Mouse (Mus musculus) embryonic facial prominence, embryonic 11.5 days (tissue): ENCODE results near the gene Map4k3. TPM values are rescaled to one million over a fixed set of nuclear protein-coding genes. Genes with fewer than 3 reads are reported as not detected.

ENCODE experiments used
- ATAC-seq: fragments of 200-750 bp; cut with Nextera tagmentation; replicated peaks from 2 replicates; pipeline ENCODE4 v1.8.0; 2017; ENCODE audit warnings: low read depth; ENCODE audit not compliant: insufficient number of reproducible peaks, low FRiP score, low TSS enrichment
- DNase-seq: peaks from one replicate; pipeline ENCODE4 v3.0.0-alpha.2; 2015; ENCODE audit warnings: low spot score
- H3K27ac ChIP-seq: fragments of 300-500 bp; sonication (generic); replicated peaks from 2 replicates; pipeline ENCODE4 v1.5.1; 2014; ENCODE audit warnings: mild to moderate bottlenecking, low read depth, low read length, control low read depth
- H3K27me3 ChIP-seq: fragments of 300-500 bp; sonication (generic); 2 replicates; pipeline ENCODE4 v1.6.1; 2014; ENCODE audit warnings: mild to moderate bottlenecking, low read length, moderate library complexity, mixed read lengths; ENCODE audit not compliant: control insufficient read depth, insufficient read depth
- H3K36me3 ChIP-seq: fragments of 300-500 bp; sonication (generic); replicated peaks from 2 replicates; pipeline ENCODE4 v1.6.1; 2014; ENCODE audit warnings: low read depth, mild to moderate bottlenecking, low read length, moderate library complexity, mixed read lengths; ENCODE audit not compliant: control insufficient read depth, insufficient read depth
- H3K4me1 ChIP-seq: fragments of 300-500 bp; sonication (generic); 2 replicates; pipeline ENCODE4 v1.6.1; 2014; ENCODE audit warnings: low read length, mixed read lengths; ENCODE audit not compliant: control insufficient read depth, insufficient read depth
- H3K4me2 ChIP-seq: fragments of 300-500 bp; sonication (generic); 2 replicates; pipeline ENCODE4 v1.6.1; 2014; ENCODE audit warnings: low read depth, mild to moderate bottlenecking, control low read depth, low read length, moderate library complexity
- H3K4me3 ChIP-seq: fragments of 300-500 bp; sonication (generic); 2 replicates; pipeline ENCODE4 v1.5.1; 2014; ENCODE audit warnings: low read depth, low read length, control low read depth
- H3K9ac ChIP-seq: fragments of 300-500 bp; sonication (generic); replicated peaks from 2 replicates; pipeline ENCODE4 v1.6.1; 2014; ENCODE audit warnings: mild to moderate bottlenecking, control low read depth, low read length
- H3K9me3 ChIP-seq: fragments of 300-500 bp; sonication (generic); replicated peaks from 2 replicates; pipeline ENCODE4 v1.6.1; 2016; ENCODE audit warnings: mild to moderate bottlenecking, low read length, inconsistent platforms, mixed read lengths; ENCODE audit not compliant: control insufficient read depth
- WGBS: fragments of 180-500 bp; shearing (Covaris S2); extraction: QIAGEN DNeasy Blood & Tissue Kit; methylation state at CpG from one replicate; pipeline ENCODE4 v1.1.7; 2014; 5-methylcytosine and 5-hydroxymethylcytosine counted together
- polyA plus RNA-seq: library from polyadenylated mRNA; unstranded; fragments of >200 nt; fragmentation: Nextera tagmentation; extraction: Ambion mirVana; gene quantifications from 2 replicates; pipeline ENCODE4 v1.2.1, GENCODE M21; 2014

The Map4k3 gene
- polyA plus RNA-seq, 1 experiment from 2014 or later: 30.6 TPM

DNA sequence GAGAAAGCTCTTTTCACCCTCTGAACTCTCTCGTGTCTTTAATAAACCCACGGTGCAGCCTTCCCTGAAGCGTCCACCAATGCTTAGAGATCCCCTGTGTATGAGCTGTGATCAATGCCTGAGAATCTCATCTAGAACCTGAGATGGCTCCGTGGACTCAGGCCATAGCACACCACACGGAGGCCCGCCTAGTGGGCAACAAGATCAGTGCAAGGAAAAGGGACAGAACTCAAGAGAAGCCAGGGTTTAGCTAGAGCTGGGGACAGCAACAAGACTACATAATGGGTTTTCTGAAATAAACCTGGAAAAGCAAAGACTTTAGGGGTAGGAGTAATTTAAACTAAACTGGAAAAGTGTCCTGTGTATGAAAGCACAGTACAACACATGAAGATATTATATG lies 5.2 kb downstream of the Map4k3 start:
- Histone ChIP-seq H3K27me3 (no peaks in the 10 kb centered on the region), H3K36me3 (no peaks in the 10 kb centered on the region), H3K4me1 (peaks cover 3% of the 10 kb centered on the region), H3K9me3 (no peaks in the 10 kb centered on the region), H3K4me2 (no peak overlapping the region), H3K27ac (no peak overlapping the region), H3K4me3 (no peak overlapping the region), H3K9ac (no peak overlapping the region)
- DNase-seq: peak; percentile 20
- WGBS: 70% methylated on average over 6 of the region's 6 CpGs
- no peak for ATAC-seq

DNA sequence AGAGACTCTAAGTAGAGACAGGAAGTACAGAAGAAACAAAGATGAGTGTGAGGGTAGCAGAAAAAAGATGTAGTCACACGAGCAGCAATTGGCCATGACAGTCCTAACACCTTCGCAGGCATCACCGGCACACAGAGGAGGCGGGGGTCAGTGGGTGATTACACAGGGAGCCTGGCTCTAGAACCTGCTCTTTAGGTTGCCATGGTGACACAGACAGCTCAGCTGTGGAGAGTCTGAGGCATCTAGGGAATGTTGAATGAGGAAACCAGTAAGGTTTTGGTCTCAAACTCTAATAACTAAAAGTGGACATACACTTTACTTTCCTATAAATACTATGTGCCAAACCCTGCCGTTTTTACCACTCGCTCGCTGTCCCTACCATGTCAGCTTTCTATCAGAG lies 6.6 kb downstream of the Map4k3 start:
- Histone ChIP-seq H3K27ac (no peak overlapping the region), H3K4me3 (no peak overlapping the region), H3K4me2 (no peak overlapping the region), H3K9me3 (no peaks in the 10 kb centered on the region), H3K4me1 (peaks cover 3% of the 10 kb centered on the region), H3K9ac (no peak overlapping the region), H3K36me3 (no peaks in the 10 kb centered on the region), H3K27me3 (no peaks in the 10 kb centered on the region)
- ATAC-seq (no peak; the same call in 1 of the 2 replicates), DNase-seq (peak; percentile 22)
- 64% methylated on average over 7 of the region's 7 CpGs for WGBS

DNA sequence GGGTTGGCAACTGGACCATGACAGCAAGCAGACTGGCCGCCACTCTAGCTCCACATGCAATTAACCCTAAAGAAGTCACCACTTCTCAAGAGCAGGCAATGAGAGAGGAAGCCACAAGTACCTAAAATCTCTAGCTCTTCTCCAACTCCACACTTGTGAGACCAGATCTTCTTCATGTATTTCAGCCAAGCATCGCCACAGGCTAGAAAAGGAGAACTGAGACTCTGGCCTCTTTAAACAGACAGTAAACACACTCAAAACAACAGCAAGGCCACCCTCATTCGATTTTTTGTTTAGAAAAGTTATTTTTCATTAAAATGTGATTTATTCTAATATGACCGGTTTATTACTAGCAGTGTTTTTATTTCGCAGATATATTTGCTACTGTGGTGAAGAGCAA lies 9.0 kb downstream of the Map4k3 start:
- Histone ChIP-seq H3K27me3 (no peaks in the 10 kb centered on the region), H3K36me3 (no peaks in the 10 kb centered on the region), H3K9me3 (no peaks in the 10 kb centered on the region), H3K9ac (no peak overlapping the region), H3K4me1 (peaks cover 3% of the 10 kb centered on the region; the same call in 1 of the 2 replicates), H3K4me2 (no peak overlapping the region), H3K4me3 (no peak overlapping the region), H3K27ac (no peak overlapping the region)
- WGBS: 91% methylated on average over 5 of the region's 5 CpGs
- DNase-seq (no peak), ATAC-seq (no peak)

DNA sequence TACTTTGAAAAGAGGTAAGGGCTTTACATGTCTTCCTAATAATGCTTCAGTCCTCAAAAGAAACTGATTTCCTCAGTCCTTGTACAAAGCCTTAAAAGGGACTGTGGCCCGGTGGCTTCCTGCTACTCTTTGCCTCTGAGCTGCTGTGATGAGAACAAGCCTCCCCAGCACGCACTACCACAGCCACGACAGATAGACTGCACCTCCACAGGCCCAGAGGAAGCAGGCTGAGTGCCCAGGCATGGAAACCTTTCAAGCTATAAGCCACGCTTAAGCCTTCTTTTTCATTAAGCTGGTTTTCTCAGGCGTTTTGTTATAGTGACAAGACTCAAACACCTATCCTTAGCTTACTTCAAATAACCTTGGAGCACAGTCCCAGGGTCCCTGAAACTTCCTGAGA lies 10.0 kb downstream of the Map4k3 start:
- Histone ChIP-seq H3K36me3 (no peaks in the 10 kb centered on the region), H3K4me3 (no peak overlapping the region), H3K9ac (no peak overlapping the region), H3K4me1 (peaks cover 3% of the 10 kb centered on the region; the same call in 1 of the 2 replicates), H3K9me3 (no peaks in the 10 kb centered on the region), H3K27me3 (no peaks in the 10 kb centered on the region), H3K27ac (no peak overlapping the region), H3K4me2 (no peak overlapping the region)
- no peak for DNase-seq
- no peak for ATAC-seq
- 80% methylated on average over 5 of the region's 5 CpGs for WGBS

DNA sequence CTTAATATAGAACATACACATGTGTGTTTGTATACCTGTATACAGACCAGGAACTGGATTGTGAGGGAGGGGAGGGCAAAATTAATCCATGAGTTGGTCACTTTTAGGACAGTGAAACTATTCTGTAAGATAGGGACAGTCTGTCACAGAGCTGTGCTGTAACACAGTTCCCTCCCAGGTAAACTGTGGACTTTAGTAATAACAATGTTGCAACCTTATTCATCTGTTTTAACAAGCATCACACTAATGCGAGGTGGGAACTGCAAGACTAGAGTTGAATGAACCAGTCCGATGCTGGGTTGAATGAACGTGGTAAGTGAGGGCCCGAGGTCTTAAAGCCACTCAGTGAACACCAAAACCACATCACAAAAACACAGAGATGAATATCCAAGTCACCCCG lies 14.7 kb downstream of the Map4k3 start:
- no peak overlapping the region for H3K9ac ChIP-seq
- no peak overlapping the region for H3K27ac ChIP-seq
- DNase-seq: no peak
- no peak overlapping the region for H3K4me2 ChIP-seq
- no peaks in the 10 kb centered on the region for H3K9me3 ChIP-seq
- H3K4me1 ChIP-seq: peaks cover 6% of the 10 kb centered on the region; the same call in 1 of the 2 replicates
- ATAC-seq: no peak
- WGBS: 92% methylated on average over 5 of the region's 5 CpGs
- no peaks in the 10 kb centered on the region for H3K27me3 ChIP-seq
- no peaks in the 10 kb centered on the region for H3K36me3 ChIP-seq
- no peak overlapping the region for H3K4me3 ChIP-seq

DNA sequence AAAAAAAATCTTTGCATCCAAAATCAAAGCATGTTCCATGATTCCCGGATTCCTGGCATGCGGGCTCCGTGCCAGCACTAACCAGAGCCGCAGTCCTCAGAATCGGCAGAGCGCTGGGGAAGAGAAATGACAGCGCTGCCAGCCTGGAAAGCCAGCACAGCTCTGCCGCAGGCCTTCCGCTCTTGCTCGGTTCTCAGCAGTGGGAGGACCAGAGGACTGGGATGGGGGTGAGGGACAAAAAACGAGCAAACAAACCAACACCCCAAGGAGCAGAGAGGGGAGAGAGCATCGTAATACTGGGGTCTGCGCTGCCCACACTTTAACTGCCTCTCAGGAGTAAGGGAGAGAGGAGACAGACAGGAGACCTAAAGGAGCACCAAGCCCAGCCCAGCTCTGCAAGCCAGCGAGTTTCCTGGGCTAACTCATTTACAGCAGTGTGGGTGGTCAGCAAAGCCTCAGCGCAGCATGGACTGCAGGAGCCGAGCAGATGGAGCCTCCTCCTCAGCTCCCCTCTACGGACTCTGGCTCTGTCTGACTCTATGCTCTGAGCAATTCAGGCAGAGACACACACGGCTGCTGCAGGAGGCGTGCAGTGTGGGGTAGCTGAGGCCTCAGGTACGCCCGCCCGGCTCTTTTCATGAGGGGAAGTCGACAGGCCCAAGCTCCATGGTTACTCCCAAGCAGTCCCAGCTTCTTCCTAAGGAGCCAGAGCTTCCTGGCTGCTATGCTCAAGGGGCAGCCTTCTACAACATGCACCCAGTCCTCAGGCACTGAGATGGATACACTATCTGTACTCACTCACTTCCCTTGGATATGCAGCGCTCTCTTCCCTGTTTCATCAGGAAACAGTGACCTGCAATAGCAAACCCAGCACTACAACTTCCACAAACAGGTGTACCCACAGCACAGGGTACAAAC lies 18.1 kb downstream of the Map4k3 start:
- no peak overlapping the region for H3K4me3 ChIP-seq
- H3K36me3 ChIP-seq: no peaks in the 10 kb centered on the region

DNA sequence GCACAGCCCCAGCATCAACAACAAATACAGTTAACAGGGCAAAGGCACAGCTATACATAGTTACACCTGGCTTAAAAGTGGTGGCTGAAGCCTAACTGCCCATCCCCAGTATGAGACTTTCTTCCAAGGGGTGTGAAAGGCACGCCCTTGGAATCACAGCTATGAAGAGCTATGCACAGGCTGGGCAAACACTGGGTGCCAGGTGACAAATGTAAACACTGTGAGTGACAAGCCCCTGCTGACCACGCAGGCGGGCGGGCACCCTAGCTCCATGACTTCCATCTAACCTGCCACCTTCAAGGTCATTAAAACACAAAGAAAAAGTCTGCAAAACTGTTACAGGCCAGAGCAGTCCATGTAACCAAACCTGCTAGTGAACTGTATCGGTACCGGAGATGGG lies 19.5 kb downstream of the Map4k3 start:
- Histone ChIP-seq H3K4me2 (no peak overlapping the region), H3K9ac (no peak overlapping the region), H3K36me3 (no peaks in the 10 kb centered on the region), H3K4me3 (no peak overlapping the region), H3K4me1 (peaks cover 6% of the 10 kb centered on the region; the same call in 1 of the 2 replicates), H3K9me3 (no peaks in the 10 kb centered on the region), H3K27me3 (no peaks in the 10 kb centered on the region), H3K27ac (no peak overlapping the region)
- DNase-seq: no peak
- WGBS: 79% methylated on average over 6 of the region's 6 CpGs
- no peak for ATAC-seq

More for the DNA sequence above, 18.1 kb downstream of the Map4k3 start:
- H3K27ac ChIP-seq: no peak overlapping the region; the same call in 1 of the 2 replicates
- peak overlapping the region; percentile 40 for H3K9ac ChIP-seq
- H3K9me3 ChIP-seq: no peaks in the 10 kb centered on the region
- H3K27me3 ChIP-seq: no peaks in the 10 kb centered on the region
- DNase-seq (peak; percentile 51), ATAC-seq (peak; percentile 70; the same call in 1 of the 2 replicates)
- H3K4me2 ChIP-seq: peak overlapping the region; percentile 27; the same call in 1 of the 2 replicates
- 31% methylated on average over 24 of the region's 24 CpGs for WGBS
- H3K4me1 ChIP-seq: peaks cover 6% of the 10 kb centered on the region; the same call in 1 of the 2 replicates

DNA sequence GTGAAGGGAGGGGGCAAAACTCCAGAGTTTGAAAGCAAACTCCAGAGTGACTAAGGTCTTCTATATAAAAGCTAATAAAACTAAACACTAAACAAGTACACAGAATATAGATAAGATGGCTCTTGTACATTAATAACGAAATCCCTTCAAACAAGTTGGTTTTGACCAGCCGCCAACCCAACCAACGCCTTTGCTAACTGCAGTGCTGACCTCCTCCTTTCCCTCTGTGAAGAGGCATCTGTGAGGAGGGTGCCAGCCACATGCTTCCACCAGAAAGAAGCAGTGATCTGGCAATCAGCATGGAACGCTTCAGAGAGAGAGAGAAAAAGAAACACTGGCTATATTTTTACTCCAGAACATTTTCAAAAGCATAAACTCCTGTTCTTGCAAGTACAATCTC lies 21.1 kb downstream of the Map4k3 start:
- no peak for DNase-seq
- no peaks in the 10 kb centered on the region for H3K9me3 ChIP-seq
- no peak overlapping the region for H3K27ac ChIP-seq
- 70% methylated on average over 4 of the region's 4 CpGs for WGBS
- H3K9ac ChIP-seq: no peak overlapping the region
- H3K4me3 ChIP-seq: no peak overlapping the region
- no peak overlapping the region for H3K4me2 ChIP-seq
- peaks cover 6% of the 10 kb centered on the region; the same call in 1 of the 2 replicates for H3K4me1 ChIP-seq
- ATAC-seq: no peak
- H3K27me3 ChIP-seq: no peaks in the 10 kb centered on the region
- H3K36me3 ChIP-seq: no peaks in the 10 kb centered on the region
